ENCODE assay signal across 19 mouse cellular contexts in genomic region chr1:113539981-113540380, GRCm38 (mm10).
"Had no signal": no experiment of that assay in that cellular context is flagged by ENCODE, and none has a peak within 500 bp of the region (broad histone marks: within the 10 kb centered on the region; RNA-seq: fewer than 3 reads in every experiment).

No protein-coding gene starts in this region.

- ATAC-seq: intestine, embryonic 16.5 days; liver, postnatal 0 days had no signal

- H3K9ac ChIP-seq: hindbrain, embryonic 15.5 days; liver, embryonic 13.5 days; liver, postnatal 0 days; lung, embryonic 15.5 days; midbrain, embryonic 12.5 days had no signal

- H3K4me3 ChIP-seq: hindbrain, embryonic 15.5 days; liver, embryonic 13.5 days; lung, embryonic 15.5 days; megakaryocyte, embryonic 14.5 days; midbrain, embryonic 12.5 days; myocyte had no signal

- H3K9me3 ChIP-seq: hindbrain, embryonic 15.5 days; liver, embryonic 13.5 days; lung, embryonic 15.5 days; megakaryocyte, embryonic 14.5 days; midbrain, embryonic 12.5 days had no signal

- H3K27me3 ChIP-seq: hindbrain, embryonic 15.5 days; liver, embryonic 13.5 days; lung, embryonic 15.5 days; megakaryocyte, embryonic 14.5 days; midbrain, embryonic 12.5 days had no signal

- H3K4me1 ChIP-seq: hindbrain, embryonic 15.5 days; liver, embryonic 13.5 days; lung, embryonic 15.5 days; megakaryocyte, embryonic 14.5 days; midbrain, embryonic 12.5 days had no signal

- DNase-seq: kidney, postnatal 36 days; layer of hippocampus, adult 9-11 months; left cerebral cortex, postnatal 4 days; liver; liver, embryonic 13.5 days; liver, postnatal 0 days; lung, postnatal 14 days; retina, postnatal 1 day; right cerebral cortex, postnatal 4 days; spleen, adult 18-20 months; thymus, adult 18-20 months; thymus, postnatal 14 days had no signal

- H3K36me3 ChIP-seq: hindbrain, embryonic 15.5 days; liver, embryonic 13.5 days; lung, embryonic 15.5 days; midbrain, embryonic 12.5 days had no signal

- H3K4me2 ChIP-seq: hindbrain, embryonic 15.5 days; liver, embryonic 13.5 days; lung, embryonic 15.5 days; midbrain, embryonic 12.5 days had no signal

- H3K27ac ChIP-seq: hindbrain, embryonic 15.5 days; liver, embryonic 13.5 days; lung, embryonic 15.5 days; macrophage; midbrain, embryonic 12.5 days had no signal
